Mouse (Mus musculus) intestine, embryonic 16.5 days (tissue): ENCODE measurements around the gene Dhrs7c. TPM values are rescaled to one million over a fixed set of nuclear protein-coding genes. Genes with fewer than 3 reads are reported as not detected.
A peak's percentile ranks its signal among the peaks of the same experiment; 100 is the strongest.

Experiments used
- ATAC-seq: fragments of 200-750 bp; cut with Nextera tagmentation; 2 replicates; pipeline ENCODE4 v1.8.0; 2017; ENCODE audit warnings: moderate TSS enrichment, moderate library complexity
- H3K27ac ChIP-seq: fragments of 300-500 bp; sonication (generic); 2 replicates; pipeline ENCODE4 v1.5.1; 2014; ENCODE audit warnings: mild to moderate bottlenecking, low read length
- H3K27me3 ChIP-seq: fragments of 300-500 bp; sonication (generic); replicated peaks from 2 replicates; pipeline ENCODE4 v1.6.1; 2014; ENCODE audit warnings: low read length, control low read depth, mixed read lengths; ENCODE audit not compliant: control insufficient read depth, insufficient read depth
- H3K36me3 ChIP-seq: fragments of 300-500 bp; sonication (generic); 2 replicates; pipeline ENCODE4 v1.6.1; 2014; ENCODE audit warnings: low read length, control low read depth; ENCODE audit not compliant: control insufficient read depth, insufficient read depth
- H3K4me1 ChIP-seq: fragments of 300-500 bp; sonication (generic); 2 replicates; pipeline ENCODE4 v1.6.1; 2014; ENCODE audit warnings: low read length, control low read depth, mixed read lengths; ENCODE audit not compliant: control insufficient read depth, insufficient read depth
- H3K4me2 ChIP-seq: fragments of 300-500 bp; sonication (generic); 2 replicates; pipeline ENCODE4 v1.6.1; 2014; ENCODE audit warnings: low read depth, low read length, control low read depth
- H3K4me3 ChIP-seq: fragments of 300-500 bp; sonication (generic); 2 replicates; pipeline ENCODE4 v1.5.1; 2014; ENCODE audit warnings: mild to moderate bottlenecking, low read length
- H3K9ac ChIP-seq: fragments of 300-500 bp; sonication (generic); 2 replicates; pipeline ENCODE4 v1.6.1; 2014; ENCODE audit warnings: low read depth, low read length
- H3K9me3 ChIP-seq: fragments of 300-500 bp; sonication (generic); 2 replicates; pipeline ENCODE4 v1.6.1; 2016; ENCODE audit warnings: low read length, control low read depth; ENCODE audit not compliant: control insufficient read depth
- WGBS: fragments of 180-500 bp; shearing (Covaris S2); extraction: QIAGEN DNeasy Blood & Tissue Kit; methylation state at CpG from one replicate; pipeline ENCODE4 v1.1.7; 2014; 5-methylcytosine and 5-hydroxymethylcytosine counted together
- polyA plus RNA-seq: library from polyadenylated mRNA; unstranded; fragments of >200 nt; fragmentation: Nextera tagmentation; extraction: Ambion mirVana; gene quantifications from 2 replicates; pipeline ENCODE4 v1.2.1, GENCODE M21; 2015

Gene Dhrs7c
- polyA plus RNA-seq, 1 experiment from 2014 or later: 0.12 TPM

- 56% methylated on average over 8 of the region's 8 CpGs for WGBS
Measured at GRCm38 (mm10) chr11:67801169-67801568, 3.2 kb downstream of the Dhrs7c start.

GRCm38 (mm10) chr11:67805538-67805937 is 7.6 kb downstream of the Dhrs7c start:
- Histone ChIP-seq H3K9ac (no peak overlapping the region), H3K4me3 (no peak overlapping the region), H3K27me3 (no peaks in the 10 kb centered on the region), H3K4me1 (no peaks in the 10 kb centered on the region), H3K27ac (no peak overlapping the region), H3K4me2 (no peak overlapping the region), H3K36me3 (no peaks in the 10 kb centered on the region), H3K9me3 (no peaks in the 10 kb centered on the region)
- no peak for ATAC-seq
- WGBS: 97% methylated on average over 1 of the region's 1 CpGs

More at GRCm38 (mm10) chr11:67801169-67801568, 3.2 kb downstream of the Dhrs7c start:
- no peak overlapping the region for H3K9ac ChIP-seq
- H3K9me3 ChIP-seq: no peaks in the 10 kb centered on the region
- no peak for ATAC-seq
- no peaks in the 10 kb centered on the region for H3K36me3 ChIP-seq
- no peak overlapping the region for H3K27ac ChIP-seq
- H3K4me2 ChIP-seq: no peak overlapping the region
- H3K4me1 ChIP-seq: no peaks in the 10 kb centered on the region
- H3K4me3 ChIP-seq: no peak overlapping the region
- no peaks in the 10 kb centered on the region for H3K27me3 ChIP-seq

GRCm38 (mm10) chr11:67806832-67807597 is 9.0 kb downstream of the Dhrs7c start:
- WGBS: 79% methylated on average over 11 of the region's 11 CpGs
- H3K4me1 ChIP-seq: no peaks in the 10 kb centered on the region

GRCm38 (mm10) chr11:67808051-67808450 is 10.1 kb downstream of the Dhrs7c start:
- no peaks in the 10 kb centered on the region for H3K4me1 ChIP-seq
- no peak overlapping the region for H3K4me3 ChIP-seq
- H3K9me3 ChIP-seq: no peaks in the 10 kb centered on the region
- H3K27me3 ChIP-seq: no peaks in the 10 kb centered on the region
- H3K4me2 ChIP-seq: no peak overlapping the region
- H3K9ac ChIP-seq: no peak overlapping the region
- WGBS: 76% methylated on average over 5 of the region's 5 CpGs
- no peak overlapping the region for H3K27ac ChIP-seq
- no peak for ATAC-seq
- no peaks in the 10 kb centered on the region for H3K36me3 ChIP-seq

More at GRCm38 (mm10) chr11:67806832-67807597, 9.0 kb downstream of the Dhrs7c start:
- Histone ChIP-seq H3K9me3 (no peaks in the 10 kb centered on the region), H3K27me3 (no peaks in the 10 kb centered on the region), H3K36me3 (no peaks in the 10 kb centered on the region), H3K4me2 (no peak overlapping the region), H3K9ac (no peak overlapping the region), H3K27ac (no peak overlapping the region), H3K4me3 (no peak overlapping the region)
- ATAC-seq: no peak

GRCm38 (mm10) chr11:67811535-67811934 is 13.5 kb downstream of the Dhrs7c start:
- no peak overlapping the region for H3K4me2 ChIP-seq
- no peak for ATAC-seq
- H3K27ac ChIP-seq: no peak overlapping the region
- no peak overlapping the region for H3K9ac ChIP-seq
- H3K27me3 ChIP-seq: no peaks in the 10 kb centered on the region
- H3K4me3 ChIP-seq: no peak overlapping the region
- H3K9me3 ChIP-seq: no peaks in the 10 kb centered on the region
- no peaks in the 10 kb centered on the region for H3K36me3 ChIP-seq
- H3K4me1 ChIP-seq: no peaks in the 10 kb centered on the region
- 80% methylated on average over 6 of the region's 6 CpGs for WGBS

- peak overlapping the region; percentile 27; the same call in 1 of the 2 replicates for H3K4me2 ChIP-seq
- H3K4me3 ChIP-seq: no peak overlapping the region
- no peaks in the 10 kb centered on the region for H3K9me3 ChIP-seq
- H3K27me3 ChIP-seq: no peaks in the 10 kb centered on the region
- no peaks in the 10 kb centered on the region for H3K4me1 ChIP-seq
- no peak for ATAC-seq
- no peaks in the 10 kb centered on the region for H3K36me3 ChIP-seq
- WGBS: 11% methylated on average over 5 of the region's 5 CpGs
- no peak overlapping the region for H3K9ac ChIP-seq
- H3K27ac ChIP-seq: no peak overlapping the region
Measured at GRCm38 (mm10) chr11:67819604-67820003, 21.6 kb downstream of the Dhrs7c start.

- WGBS: 26% methylated on average over 4 of the region's 4 CpGs
Measured at GRCm38 (mm10) chr11:67820221-67820620, 22.2 kb downstream of the Dhrs7c start.

GRCm38 (mm10) chr11:67821560-67821959 is 23.6 kb downstream of the Dhrs7c start:
- H3K4me3 ChIP-seq: no peak overlapping the region
- no peaks in the 10 kb centered on the region for H3K4me1 ChIP-seq
- no peak for ATAC-seq
- WGBS: 96% methylated on average over 6 of the region's 6 CpGs
- no peak overlapping the region for H3K4me2 ChIP-seq
- H3K9me3 ChIP-seq: no peaks in the 10 kb centered on the region
- no peak overlapping the region for H3K27ac ChIP-seq
- H3K9ac ChIP-seq: no peak overlapping the region
- no peaks in the 10 kb centered on the region for H3K36me3 ChIP-seq
- no peaks in the 10 kb centered on the region for H3K27me3 ChIP-seq

More at GRCm38 (mm10) chr11:67820221-67820620, 22.2 kb downstream of the Dhrs7c start:
- Histone ChIP-seq H3K36me3 (no peaks in the 10 kb centered on the region), H3K9ac (no peak overlapping the region), H3K4me2 (no peak overlapping the region), H3K4me3 (no peak overlapping the region), H3K27ac (no peak overlapping the region), H3K9me3 (no peaks in the 10 kb centered on the region), H3K27me3 (no peaks in the 10 kb centered on the region), H3K4me1 (no peaks in the 10 kb centered on the region)
- ATAC-seq: peak; percentile 36; the same call in 1 of the 2 replicates

GRCm38 (mm10) chr11:67828360-67829059 is 30.5 kb downstream of the Dhrs7c start:
- H3K9ac ChIP-seq: no peak overlapping the region
- H3K4me2 ChIP-seq: no peak overlapping the region; the same call in 1 of the 2 replicates
- no peaks in the 10 kb centered on the region for H3K36me3 ChIP-seq
- no peak overlapping the region for H3K27ac ChIP-seq
- no peaks in the 10 kb centered on the region; the same call in 1 of the 2 replicates for H3K4me1 ChIP-seq
- H3K4me3 ChIP-seq: no peak overlapping the region
- H3K27me3 ChIP-seq: no peaks in the 10 kb centered on the region
- 24% methylated on average over 12 of the region's 12 CpGs for WGBS
- H3K9me3 ChIP-seq: no peaks in the 10 kb centered on the region
- ATAC-seq: no peak; the same call in 1 of the 2 replicates
